Mouse (Mus musculus): ENCODE measurements around the gene C1qa. TPM values are rescaled to one million over a fixed set of nuclear protein-coding genes. Genes with fewer than 3 reads are reported as not detected.

The C1qa gene
- polyA plus RNA-seq (2017; shearing (Covaris generic)) = 17.1 TPM

DNA sequence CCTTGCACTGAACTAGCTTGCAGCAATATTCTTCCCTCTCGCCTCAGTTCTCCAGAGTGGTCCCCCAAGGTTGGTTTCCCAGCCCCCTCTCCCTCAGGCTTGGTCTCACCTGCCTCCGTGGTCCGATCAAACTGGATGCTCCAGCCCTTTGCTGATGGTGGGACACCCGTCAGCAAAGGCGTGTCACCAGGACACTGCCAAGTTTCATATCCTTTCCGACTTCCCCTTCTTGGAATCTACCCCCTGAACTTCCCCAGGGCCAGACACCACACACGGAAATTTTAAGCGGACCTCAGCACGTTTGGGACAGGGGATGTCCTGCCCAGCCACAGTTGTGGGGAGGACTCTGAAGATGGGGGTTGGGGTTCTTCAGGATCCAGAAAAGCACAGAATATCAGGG lies at the start of gene C1qa:
Gene C1qa (minus strand): TSS at position 167 of the 400 bp plus-strand sequence.

GRCm38 (mm10) chr4:136892811-136893210 lies 5.8 kb downstream of the C1qa start, which contains the start of gene C1qc:
Gene C1qc, minus strand, starts transcription at chr4:136893065.

GRCm38 (mm10) chr4:136886101-136886500 lies 12.5 kb downstream of the C1qa start, which contains the start of gene C1qb:
Gene C1qb, minus strand, starts transcription at chr4:136886187.

Other genes starting within 250 kb of the C1qa start
- gene Ephb2, start 62.8 kb downstream of the C1qa start, polyA plus RNA-seq (2017; shearing (Covaris generic)) = not detected
- 24.6 TPM for gene C1qb, start 12.6 kb downstream of the C1qa start, polyA plus RNA-seq (2017; shearing (Covaris generic))
- 23.6 TPM for gene C1qc, start 5.7 kb downstream of the C1qa start, polyA plus RNA-seq (2017; shearing (Covaris generic))
- not detected for gene Epha8, start 58.0 kb upstream of the C1qa start, polyA plus RNA-seq (2017; shearing (Covaris generic))
- gene Zbtb40, start 150.0 kb upstream of the C1qa start, polyA plus RNA-seq (2017; shearing (Covaris generic)) = 12.2 TPM

All from inflammation-experienced regulatory T-cells, adult 16 weeks (primary cell).